Mouse (Mus musculus) heart, postnatal 0 days (tissue): ENCODE data around the gene Wnt9b. TPM values are rescaled to one million over a fixed set of nuclear protein-coding genes. Genes with fewer than 3 reads are reported as not detected.

Experiments used
- ATAC-seq: fragments of 200-750 bp; cut with Nextera tagmentation; 2 replicates; pipeline ENCODE4 v1.8.0; 2017; ENCODE audit warnings: low read depth, moderate number of reproducible peaks, moderate library complexity; ENCODE audit not compliant: insufficient read depth
- DNase-seq: peaks from one replicate; pipeline ENCODE4 v3.0.0-alpha.2; 2016; ENCODE audit warnings: low spot score
- H3K27ac ChIP-seq: fragments of 300-500 bp; sonication (generic); 2 replicates; pipeline ENCODE4 v1.5.1; 2014; ENCODE audit warnings: low read depth, mild to moderate bottlenecking
- H3K27me3 ChIP-seq: fragments of 300-500 bp; sonication (generic); 2 replicates; pipeline ENCODE4 v1.6.1; 2014; ENCODE audit warnings: low read length, mixed read lengths; ENCODE audit not compliant: control insufficient read depth, insufficient read depth
- H3K36me3 ChIP-seq: fragments of 300-500 bp; sonication (generic); replicated peaks from 2 replicates; pipeline ENCODE4 v1.6.1; 2014; ENCODE audit warnings: low read length, mixed read lengths; ENCODE audit not compliant: control insufficient read depth, insufficient read depth
- H3K4me1 ChIP-seq: fragments of 300-500 bp; sonication (generic); 2 replicates; pipeline ENCODE4 v1.6.1; 2014; ENCODE audit warnings: antibody characterized with exemption; ENCODE audit not compliant: control insufficient read depth, insufficient read depth
- H3K4me2 ChIP-seq: fragments of 300-500 bp; sonication (generic); 2 replicates; pipeline ENCODE4 v1.6.1; 2014; ENCODE audit warnings: low read depth, mild to moderate bottlenecking, low read length, moderate library complexity
- H3K4me3 ChIP-seq: fragments of 300-500 bp; sonication (generic); 2 replicates; pipeline ENCODE4 v1.5.1; 2014; ENCODE audit warnings: low read depth, low read length
- H3K9ac ChIP-seq: fragments of 300-500 bp; sonication (generic); replicated peaks from 2 replicates; pipeline ENCODE4 v1.6.1; 2014; ENCODE audit warnings: low read depth, low read length, mixed read lengths
- H3K9me3 ChIP-seq: fragments of 300-500 bp; sonication (generic); replicated peaks from 2 replicates; pipeline ENCODE4 v1.6.1; 2016; ENCODE audit warnings: low read length; ENCODE audit not compliant: control insufficient read depth
- CTCF ChIP-seq: IDR thresholded peaks from 2 replicates; pipeline ENCODE4 v1.5.1; 2016; ENCODE audit warnings: antibody characterized with exemption, control low read depth, low read depth
- EP300 ChIP-seq: IDR thresholded peaks from 2 replicates; pipeline ENCODE4 v1.6.1; 2016; ENCODE audit warnings: antibody characterized with exemption, low read depth
- WGBS: fragments of 180-500 bp; shearing (Covaris S2); extraction: QIAGEN DNeasy Blood & Tissue Kit; methylation state at CpG from one replicate; pipeline ENCODE4 v1.1.7; 2014; 5-methylcytosine and 5-hydroxymethylcytosine counted together
- polyA plus RNA-seq: library from polyadenylated mRNA; unstranded; fragments of >200 nt; fragmentation: Nextera tagmentation; extraction: Ambion mirVana; gene quantifications from 2 replicates; pipeline ENCODE4 v1.2.1, GENCODE M21; 2015
- total RNA-seq: library from RNA; depleted of rRNA; stranded (reverse); fragments of >200 nt; gene quantifications from 2 replicates; pipeline ENCODE4 v1.2.3, GENCODE M21; 2014; ENCODE audit warnings: low replicate concordance

The Wnt9b gene
- total and polyA plus RNA-seq, 2 experiments from 2014 or later, result 0.59 to 0.92 TPM

- WGBS, result 56% methylated on average over 5 of the region's 5 CpGs
- TF ChIP-seq CTCF, result no peak
- H3K9ac ChIP-seq, result no peak overlapping the region
- H3K27ac ChIP-seq, result no peak overlapping the region
- H3K4me2 ChIP-seq, result no peak overlapping the region
- no peaks in the 10 kb centered on the region for H3K9me3 ChIP-seq
- ATAC-seq (no peak), DNase-seq (no peak)
- H3K4me3 ChIP-seq, result no peak overlapping the region
- H3K36me3 ChIP-seq, result no peaks in the 10 kb centered on the region
- H3K4me1 ChIP-seq, result no peaks in the 10 kb centered on the region
- peaks cover 1% of the 10 kb centered on the region for H3K27me3 ChIP-seq
Measured at GRCm38 (mm10) chr11:103734411-103735045, 15.1 kb downstream of the Wnt9b start.

- H3K27me3 ChIP-seq, result no peaks in the 10 kb centered on the region; the same call in none of the 2 replicates
- TF ChIP-seq CTCF (no peak), EP300 (no peak)
- H3K9ac ChIP-seq, result no peak overlapping the region
- 82% methylated on average over 2 of the region's 2 CpGs for WGBS
- H3K9me3 ChIP-seq, result no peaks in the 10 kb centered on the region
- H3K4me1 ChIP-seq, result no peaks in the 10 kb centered on the region
- H3K4me3 ChIP-seq, result no peak overlapping the region
- H3K36me3 ChIP-seq, result no peaks in the 10 kb centered on the region
- H3K4me2 ChIP-seq, result no peak overlapping the region
- DNase-seq (no peak), ATAC-seq (no peak)
- no peak overlapping the region for H3K27ac ChIP-seq
Measured at GRCm38 (mm10) chr11:103733961-103734360, 15.7 kb downstream of the Wnt9b start.

- no peaks in the 10 kb centered on the region for H3K9me3 ChIP-seq
- no peaks in the 10 kb centered on the region for H3K36me3 ChIP-seq
- H3K9ac ChIP-seq, result no peak overlapping the region
- H3K27me3 ChIP-seq, result peaks cover 3% of the 10 kb centered on the region
- ATAC-seq (no peak), DNase-seq (no peak)
- 69% methylated on average over 4 of the region's 4 CpGs for WGBS
- TF ChIP-seq EP300 (no peak), CTCF (no peak)
- no peak overlapping the region for H3K27ac ChIP-seq
- H3K4me1 ChIP-seq, result no peaks in the 10 kb centered on the region
- no peak overlapping the region for H3K4me2 ChIP-seq
- no peak overlapping the region for H3K4me3 ChIP-seq
Measured at GRCm38 (mm10) chr11:103733069-103733468, 16.6 kb downstream of the Wnt9b start.

- H3K4me2 ChIP-seq, result no peak overlapping the region
- ATAC-seq, result no peak
- H3K27me3 ChIP-seq, result peaks cover 3% of the 10 kb centered on the region; the same call in 1 of the 2 replicates
Measured at GRCm38 (mm10) chr11:103732306-103732705, 17.3 kb downstream of the Wnt9b start.

GRCm38 (mm10) chr11:103731594-103731993, 18.0 kb downstream of the Wnt9b start:
- no peak overlapping the region for H3K4me2 ChIP-seq
- DNase-seq (no peak), ATAC-seq (no peak)
- H3K4me3 ChIP-seq, result no peak overlapping the region
- no peak for TF ChIP-seq EP300
- H3K36me3 ChIP-seq, result no peaks in the 10 kb centered on the region
- WGBS, result 52% methylated on average over 9 of the region's 9 CpGs
- H3K9me3 ChIP-seq, result no peaks in the 10 kb centered on the region
- H3K27ac ChIP-seq, result no peak overlapping the region
- H3K4me1 ChIP-seq, result no peaks in the 10 kb centered on the region
- peaks cover 3% of the 10 kb centered on the region; the same call in 1 of the 2 replicates for H3K27me3 ChIP-seq
- H3K9ac ChIP-seq, result no peak overlapping the region

More at GRCm38 (mm10) chr11:103732306-103732705, 17.3 kb downstream of the Wnt9b start:
- Histone ChIP-seq H3K4me3 (no peak overlapping the region), H3K27ac (no peak overlapping the region), H3K9me3 (no peaks in the 10 kb centered on the region), H3K9ac (no peak overlapping the region), H3K4me1 (no peaks in the 10 kb centered on the region), H3K36me3 (no peaks in the 10 kb centered on the region)
- WGBS, result 81% methylated on average over 7 of the region's 7 CpGs
- TF ChIP-seq EP300, result no peak
- TF ChIP-seq CTCF, result no peak
- no peak for DNase-seq
